Mouse (Mus musculus): ENCODE results near the gene Ficd.

The Ficd gene

GRCm38 (mm10) chr5:113735345-113736112 lies at the start of gene Ficd:
TSS of gene Ficd (plus strand) at chr5:113735803.
- peak; percentile 95 for DNase-seq (ENCODE audit: low read depth, low spot score)

GRCm38 (mm10) chr5:113687514-113687913 lies 48.1 kb upstream of the Ficd start:
- no peak for DNase-seq (ENCODE audit: low read depth, low spot score)

GRCm38 (mm10) chr5:113690069-113690548 lies 45.5 kb upstream of the Ficd start:
- DNase-seq (ENCODE audit: low read depth, low spot score), result no peak

- no peak for DNase-seq (ENCODE audit: low read depth, low spot score)
Measured at GRCm38 (mm10) chr5:113690866-113691265, 44.7 kb upstream of the Ficd start.

GRCm38 (mm10) chr5:113693196-113693755 lies 42.3 kb upstream of the Ficd start:
- DNase-seq (ENCODE audit: low read depth, low spot score), result no peak

GRCm38 (mm10) chr5:113694000-113694399 lies 41.6 kb upstream of the Ficd start:
- DNase-seq (ENCODE audit: low read depth, low spot score), result no peak

GRCm38 (mm10) chr5:113694415-113694814 lies 41.2 kb upstream of the Ficd start:
- no peak for DNase-seq (ENCODE audit: low read depth, low spot score)

- DNase-seq (ENCODE audit: low read depth, low spot score), result no peak
Measured at GRCm38 (mm10) chr5:113700388-113701023, 35.1 kb upstream of the Ficd start.

- DNase-seq (ENCODE audit: low read depth, low spot score), result no peak
Measured at GRCm38 (mm10) chr5:113703803-113704585, 31.6 kb upstream of the Ficd start.

- DNase-seq (ENCODE audit: low read depth, low spot score), result no peak
Measured at GRCm38 (mm10) chr5:113712861-113713260, 22.7 kb upstream of the Ficd start.

- peak; percentile 81 for DNase-seq (ENCODE audit: low read depth, low spot score)
Measured at GRCm38 (mm10) chr5:113716581-113717388, 18.8 kb upstream of the Ficd start.

GRCm38 (mm10) chr5:113719221-113719661 lies 16.4 kb upstream of the Ficd start:
- no peak for DNase-seq (ENCODE audit: low read depth, low spot score)

GRCm38 (mm10) chr5:113722224-113723013 lies 13.2 kb upstream of the Ficd start:
- no peak for DNase-seq (ENCODE audit: low read depth, low spot score)

- no peak for DNase-seq (ENCODE audit: low read depth, low spot score)
Measured at GRCm38 (mm10) chr5:113723567-113724237, 11.9 kb upstream of the Ficd start.

GRCm38 (mm10) chr5:113724446-113724845 lies 11.2 kb upstream of the Ficd start, which contains the start of gene 1700069L16Rik:
TSS of gene 1700069L16Rik (minus strand) at chr5:113724772.
- DNase-seq (ENCODE audit: low read depth, low spot score), result no peak

- DNase-seq (ENCODE audit: low read depth, low spot score), result no peak
Measured at GRCm38 (mm10) chr5:113725417-113725816, 10.2 kb upstream of the Ficd start.

- DNase-seq (ENCODE audit: low read depth, low spot score), result no peak
Measured at GRCm38 (mm10) chr5:113726618-113727017, 9.0 kb upstream of the Ficd start.

GRCm38 (mm10) chr5:113727238-113727637 lies 8.4 kb upstream of the Ficd start:
- no peak for DNase-seq (ENCODE audit: low read depth, low spot score)

GRCm38 (mm10) chr5:113728011-113728410 lies 7.6 kb upstream of the Ficd start:
- no peak for DNase-seq (ENCODE audit: low read depth, low spot score)

Measured in brain, embryonic 18.5 days (tissue).